Mouse (Mus musculus) induced T-regulatory cell, adult 2 months (primary cell): ENCODE measurements around the gene Agfg2.
"Not testable (repeated sequence)": the region's sequence is repeated elsewhere in the genome, so short reads cannot be mapped to it uniquely, and the experiment has no call there.

Experiments used
- DNase-seq: peaks from one replicate; pipeline ENCODE4 v3.0.0-alpha.2; 2012; ENCODE audit warnings: low read depth

Agfg2 gene

GRCm38 (mm10) chr5:137645652-137646091, 38.9 kb downstream of the Agfg2 start, which contains the start of gene Irs3:
Gene Irs3 (minus strand): TSS chr5:137645714.
- no peak for DNase-seq

- peak; percentile 65 for DNase-seq
Measured at GRCm38 (mm10) chr5:137645091-137645651, 39.4 kb downstream of the Agfg2 start.

DNA sequence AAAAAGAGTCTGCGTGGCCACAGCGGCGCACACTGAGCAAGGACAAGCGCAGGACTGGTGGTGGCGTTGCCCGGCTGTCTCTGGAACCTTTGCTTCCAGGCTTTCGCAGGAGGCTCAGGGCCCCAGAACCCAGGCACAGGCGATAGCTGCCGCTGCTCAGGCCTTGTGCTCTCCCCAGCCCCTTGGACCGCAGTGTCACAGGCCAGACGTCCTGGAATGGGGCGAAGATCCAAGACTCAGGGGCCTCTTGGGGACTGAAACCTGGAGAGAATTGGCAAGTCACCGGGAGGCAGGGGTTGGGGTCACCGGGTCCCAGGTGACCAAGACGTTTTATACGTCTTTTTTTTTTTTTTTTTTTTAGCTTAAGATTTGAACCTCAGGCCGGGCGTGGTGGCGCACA, 40.0 kb downstream of the Agfg2 start:
- DNase-seq = no peak

DNA sequence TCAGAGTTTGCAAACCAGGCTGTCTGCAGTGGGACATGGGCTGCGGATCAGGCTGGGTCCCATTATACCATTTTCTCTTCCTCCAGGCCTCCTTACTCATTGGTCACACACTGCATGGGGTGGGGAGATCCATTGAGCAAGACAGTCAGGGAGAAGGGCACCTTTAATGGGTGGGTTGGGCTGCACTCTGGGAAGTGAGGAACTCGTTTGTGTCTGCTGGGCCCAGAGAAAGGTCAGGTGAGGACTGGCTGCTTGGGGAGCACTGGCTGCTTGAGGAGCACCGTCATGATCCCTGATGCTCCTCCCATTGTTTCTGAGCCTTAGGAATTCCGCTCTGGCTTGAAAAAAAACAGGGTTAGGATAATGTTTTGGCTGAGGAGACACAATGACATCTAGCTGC, 41.6 kb downstream of the Agfg2 start:
- no peak for DNase-seq

GRCm38 (mm10) chr5:137641054-137641453, 43.5 kb downstream of the Agfg2 start, which contains the start of gene Sap25:
Gene Sap25 (plus strand): TSS chr5:137641334.
- peak; percentile 55 for DNase-seq

- no peak for DNase-seq
Measured at GRCm38 (mm10) chr5:137639472-137639871, 45.1 kb downstream of the Agfg2 start.

- no peak for DNase-seq
Measured at GRCm38 (mm10) chr5:137633397-137634084, 51.0 kb downstream of the Agfg2 start.

DNA sequence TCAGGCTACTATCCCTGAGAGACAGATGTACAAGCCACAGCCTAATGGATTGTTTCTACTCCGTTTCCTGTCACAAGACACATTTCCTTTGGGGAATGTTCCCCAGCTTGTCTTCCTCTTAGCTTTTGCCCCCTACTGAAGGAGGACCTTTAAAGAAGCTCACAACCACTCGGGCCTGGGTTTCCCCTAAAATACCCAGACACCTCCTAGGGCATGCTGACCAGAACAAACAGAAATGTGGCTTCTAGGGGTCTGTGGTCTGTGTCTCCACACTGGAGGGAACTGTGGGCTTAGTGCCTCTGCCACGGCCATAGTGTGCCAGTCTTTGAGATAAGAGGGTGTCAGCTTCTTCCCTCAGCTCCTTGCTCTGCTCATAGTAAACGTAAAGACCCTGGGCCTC, 52.9 kb downstream of the Agfg2 start:
- DNase-seq = peak; percentile 62

- peak; percentile 89 for DNase-seq
Measured at GRCm38 (mm10) chr5:137631171-137631570, 53.4 kb downstream of the Agfg2 start.

- DNase-seq = no peak
Measured at GRCm38 (mm10) chr5:137630602-137631001, 53.9 kb downstream of the Agfg2 start.

- DNase-seq = peak; percentile 60
Measured at GRCm38 (mm10) chr5:137629906-137630545, 54.5 kb downstream of the Agfg2 start.

DNA sequence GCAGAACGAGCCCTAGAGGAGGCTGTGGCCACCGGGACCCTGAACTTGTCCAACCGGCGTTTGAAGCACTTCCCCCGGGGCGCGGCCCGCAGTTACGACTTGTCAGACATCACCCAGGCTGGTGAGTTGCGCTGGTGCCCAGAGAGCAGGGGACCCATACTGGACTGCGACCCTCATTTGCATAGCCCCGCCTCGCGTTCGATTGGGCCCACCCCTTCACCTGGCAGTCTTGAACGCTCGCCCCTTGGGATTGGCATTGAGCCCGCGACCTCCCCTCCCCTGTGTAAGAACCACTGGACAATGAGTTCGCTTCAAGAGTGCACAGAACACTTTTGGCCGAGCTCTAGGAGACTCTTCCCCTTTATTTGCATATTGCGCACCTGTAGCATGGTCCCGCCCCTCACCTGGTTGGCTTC, 55.2 kb downstream of the Agfg2 start:
- peak; percentile 80 for DNase-seq

- peak; percentile 100 for DNase-seq
Measured at GRCm38 (mm10) chr5:137628498-137629305, 55.8 kb downstream of the Agfg2 start, which contains the start of the genes Fbxo24, Lrch4 and Gm20605. Gene Fbxo24 (minus strand): TSS chr5:137629002. Gene Lrch4 (plus strand): TSS chr5:137629121. Gene Gm20605 (plus strand): TSS chr5:137629175.

- DNase-seq = no peak
Measured at GRCm38 (mm10) chr5:137627991-137628390, 56.5 kb downstream of the Agfg2 start.

- DNase-seq = no peak
Measured at GRCm38 (mm10) chr5:137623937-137624530, 60.5 kb downstream of the Agfg2 start.

- no peak for DNase-seq
Measured at GRCm38 (mm10) chr5:137615347-137615746, 69.2 kb downstream of the Agfg2 start.

- not testable (repeated sequence) for DNase-seq
Measured at GRCm38 (mm10) chr5:137614921-137615320, 69.6 kb downstream of the Agfg2 start.

- DNase-seq = no peak
Measured at GRCm38 (mm10) chr5:137613550-137613949, 71.0 kb downstream of the Agfg2 start, which contains the start of gene Pcolce. Gene Pcolce (minus strand): TSS chr5:137613784.

- no peak for DNase-seq
Measured at GRCm38 (mm10) chr5:137613076-137613475, 71.5 kb downstream of the Agfg2 start.

GRCm38 (mm10) chr5:137611245-137611602, 73.3 kb downstream of the Agfg2 start:
- DNase-seq = no peak

GRCm38 (mm10) chr5:137610548-137611244, 73.8 kb downstream of the Agfg2 start:
- no peak for DNase-seq
